Mouse (Mus musculus): Measurements from ENCODE around the gene Ndufaf1.

DNA sequence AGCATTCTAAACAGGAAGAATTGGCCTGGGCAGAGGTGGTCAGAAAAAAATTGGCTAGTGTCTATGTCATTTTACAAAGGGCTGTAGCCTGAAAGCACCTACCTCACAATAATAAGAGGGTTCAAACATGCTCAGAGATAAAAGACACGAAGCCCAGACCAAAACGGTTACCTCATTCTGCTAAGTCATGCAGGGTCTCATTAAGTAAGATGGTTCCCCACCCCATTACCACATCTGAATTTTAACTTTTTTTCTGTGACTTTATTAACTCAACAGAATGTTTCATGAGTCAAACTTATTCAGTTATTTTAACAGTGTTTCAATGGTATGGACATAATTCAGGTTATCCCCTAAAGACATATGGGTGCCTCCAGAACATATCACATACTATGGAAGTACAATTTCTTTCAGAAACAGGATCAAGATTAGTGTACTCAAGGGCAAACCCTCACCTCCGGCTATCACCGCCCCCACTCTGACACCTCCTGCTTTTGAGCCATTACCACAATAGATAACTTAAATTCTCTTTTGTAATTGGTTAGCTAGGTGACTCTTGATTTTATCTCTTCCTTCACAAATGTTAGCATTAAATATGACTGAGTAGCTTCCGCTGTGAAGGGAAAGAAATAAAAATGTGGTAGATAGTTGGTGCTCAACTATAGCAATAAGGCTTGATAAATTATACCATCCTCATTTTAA, 21.3 kb downstream of the Ndufaf1 start:
- TF ChIP-seq GATA1 (IDR thresholded peaks at IDR 0.05; ENCODE audit: low read length) (no peak), TAL1 (IDR thresholded peaks at IDR 0.05; ENCODE audit: low read length) (no peak)
